In genomic region chr4:58736867-58737633, GRCm38 (mm10) we compare ENCODE assay signal across 14 mouse cellular contexts. TPM values are rescaled to one million over a fixed set of nuclear protein-coding genes. Genes with fewer than 3 reads are reported as not detected.
DNase-seq lines count a peak whose midpoint lies in the region; ATAC-seq lines count a peak whose summit lies in the region.
"Had no signal": no experiment of that assay in that cellular context is flagged by ENCODE, and none has a peak within 500 bp of the region (broad histone marks: within the 10 kb centered on the region; RNA-seq: fewer than 3 reads in every experiment).

No protein-coding gene starts in this region.

- ATAC-seq in frontal cortex, adult (ENCODE audit: low TSS enrichment), result peak; percentile 80

- no peaks in the 10 kb centered on the region for H3K27me3 ChIP-seq in embryonic facial prominence, embryonic 10.5 days (replicated peaks; ENCODE audit: low read depth, poor library complexity, severe bottlenecking)
- H3K27me3 ChIP-seq: hindbrain, embryonic 12.5 days had no signal

- H3K9me3 ChIP-seq in embryonic facial prominence, embryonic 10.5 days, result no peaks in the 10 kb centered on the region
- H3K9me3 ChIP-seq: hindbrain, embryonic 12.5 days had no signal

- H3K36me3 ChIP-seq in embryonic facial prominence, embryonic 10.5 days (replicated peaks), result no peaks in the 10 kb centered on the region
- H3K36me3 ChIP-seq: hindbrain, embryonic 12.5 days had no signal

- no peak overlapping the region for H3K4me3 ChIP-seq in embryonic facial prominence, embryonic 10.5 days
- H3K4me3 ChIP-seq: hindbrain, embryonic 12.5 days had no signal

- 89% methylated on average over 18 of the region's 18 CpGs for WGBS in embryonic facial prominence, embryonic 10.5 days

- no peak for DNase-seq in frontal cortex, postnatal 10 days (ENCODE audit: low spot score in 2 of 2)
- peak; percentile 22 to 30 for DNase-seq in kidney, postnatal 4 days
- DNase-seq in kidney, postnatal 25 days, result no peak
- DNase-seq in embryonic facial prominence, embryonic 10.5 days (ENCODE audit: low spot score), result peak; percentile 6
- peak; percentile 12 for DNase-seq in neural tube, embryonic 10.5 days (ENCODE audit: extremely low spot score, low spot score)
- no peak for DNase-seq in adrenal gland, adult 18-20 months (ENCODE audit: low spot score in 2 of 2)
- DNase-seq in adrenal gland, adult (ENCODE audit: inconsistent age in 2 of 2, low spot score in 1 of 2), result no peak
- DNase-seq: cerebellum, adult 9-11 months; gastrocnemius, postnatal 10 days; liver; thymus, postnatal 36 days had no signal

- H3K4me1 ChIP-seq in embryonic facial prominence, embryonic 10.5 days, result no peaks in the 10 kb centered on the region
- H3K4me1 ChIP-seq: hindbrain, embryonic 12.5 days had no signal

- no peak overlapping the region for H3K27ac ChIP-seq in embryonic facial prominence, embryonic 10.5 days (replicated peaks)
- H3K27ac ChIP-seq: hindbrain, embryonic 12.5 days had no signal

RNA-seq across cellular contexts. Expression of gene Olfr267, which starts 50.5 kb away (rescaled TPM):
- not detected in 2 replicates for polyA plus RNA-seq in embryonic facial prominence, embryonic 10.5 days (2016; fragmentation: Nextera tagmentation; extraction: Ambion mirVana)
- total RNA-seq in adrenal gland, adult 18-20 months (2021), result under 1 TPM in 1 of 2 experiments, not detected in 1; 0.43 TPM
- polyA plus RNA-seq: midbrain, embryonic 11.5 days had no signal

Comparison
In these comparisons a context has a peak if more than half of its experiments do, and no peak if none do; other contexts are left out.
1. DNase-seq: peak in kidney, postnatal 4 days (2 of 2), embryonic facial prominence, embryonic 10.5 days (single experiment) and neural tube, embryonic 10.5 days (single experiment); none in frontal cortex, postnatal 10 days (0 of 2), kidney, postnatal 25 days (0 of 2), adrenal gland, adult 18-20 months (0 of 2) and adrenal gland, adult (0 of 2).